Mouse (Mus musculus): ENCODE results near the gene Lmln.

GRCm38 (mm10) chr16:33146185-33146584, 83.9 kb downstream of the Lmln start:
- no peak for TF ChIP-seq CTCF (IDR thresholded peaks at IDR 0.05; ENCODE audit: control insufficient read depth, insufficient read depth, low read length)
- no peak for TF ChIP-seq POLR2A (IDR thresholded peaks at IDR 0.05; ENCODE audit: borderline replicate concordance, control insufficient read depth, low read depth, low read length)

All from bone marrow, adult 2 months (tissue).